Mouse (Mus musculus): ENCODE results near the gene Zfp418. TPM values are rescaled to one million over a fixed set of nuclear protein-coding genes. Genes with fewer than 3 reads are reported as not detected.
"Not testable (repeated sequence)": the region's sequence is repeated elsewhere in the genome, so short reads cannot be mapped to it uniquely, and the experiment has no call there.

Gene Zfp418
- polyA plus RNA-seq, 1 experiment from 2014 or later: 1.9 TPM

GRCm38 (mm10) chr7:7209313-7210151, 38.4 kb downstream of the Zfp418 start, which contains the start of gene Zfp772:
Zfp772 (minus strand) TSS chr7:7209998.
- Histone ChIP-seq H3K36me3 (peaks cover 13% of the 10 kb centered on the region), H3K9ac (peak within 1 kb of the TSS; percentile 64), H3K4me2 (peak within 1 kb of the TSS; percentile 61), H3K4me3 (replicated peaks) (peak within 1 kb of the TSS; percentile 58), H3K27ac (0 out of 2 replicates have a peak within 1 kb of the TSS, but pooled peaks have one; percentile 18)
- H3K27me3 ChIP-seq; H3K9me3 ChIP-seq (replicated peaks); ATAC-seq (replicated peaks; ENCODE audit: low FRiP score); H3K4me1 ChIP-seq: not testable (repeated sequence)
- WGBS: 2% methylated on average over 24 of the region's 24 CpGs

Other genes starting within 250 kb of the Zfp418 start
- gene Aurkc, start 176.0 kb upstream of the Zfp418 start, polyA plus RNA-seq (2015; fragmentation: Nextera tagmentation; extraction: Ambion mirVana): 0.17 TPM in 1 of 2 replicates, not detected in the other
- gene Zfp954, start 49.8 kb upstream of the Zfp418 start, polyA plus RNA-seq (2015; fragmentation: Nextera tagmentation; extraction: Ambion mirVana): 12.0 and 12.6 TPM in 2 replicates
- 1.6 and 2.0 TPM in 2 replicates for gene Zfp773, start 34.6 kb upstream of the Zfp418 start, polyA plus RNA-seq (2015; fragmentation: Nextera tagmentation; extraction: Ambion mirVana)
- 7.3 and 7.5 TPM in 2 replicates for gene Zfp772, start 38.7 kb downstream of the Zfp418 start, polyA plus RNA-seq (2015; fragmentation: Nextera tagmentation; extraction: Ambion mirVana)
- gene Vmn2r29, start 76.0 kb downstream of the Zfp418 start, polyA plus RNA-seq (2015; fragmentation: Nextera tagmentation; extraction: Ambion mirVana): 0.22 and 1.9 TPM in 2 replicates
- 3.1 and 5.1 TPM in 2 replicates for gene Gm45844, start 107.0 kb downstream of the Zfp418 start, polyA plus RNA-seq (2015; fragmentation: Nextera tagmentation; extraction: Ambion mirVana)
- gene Clcn4, start 129.5 kb downstream of the Zfp418 start, polyA plus RNA-seq (2015; fragmentation: Nextera tagmentation; extraction: Ambion mirVana): 44.6 and 46.6 TPM in 2 replicates
- gene Vmn2r30, start 166.3 kb downstream of the Zfp418 start, polyA plus RNA-seq (2015; fragmentation: Nextera tagmentation; extraction: Ambion mirVana): not detected in 2 replicates
- gene Gm45783, start 203.2 kb downstream of the Zfp418 start, polyA plus RNA-seq (2015; fragmentation: Nextera tagmentation; extraction: Ambion mirVana): not detected in 2 replicates
- gene Vmn2r31, start 228.4 kb downstream of the Zfp418 start, polyA plus RNA-seq (2015; fragmentation: Nextera tagmentation; extraction: Ambion mirVana): not detected in 2 replicates

All from kidney, embryonic 15.5 days (tissue).